Mouse (Mus musculus) CH12.LX (cell line): Measurements from ENCODE around the gene Slc45a1. TPM values are rescaled to one million over a fixed set of nuclear protein-coding genes. Genes with fewer than 3 reads are reported as not detected.

Source experiments
- DNase-seq: peaks from one replicate; pipeline ENCODE4 v3.0.0-alpha.2; 2013; ENCODE audit errors: extremely low read depth
- H3K27ac ChIP-seq: 2 replicates; pipeline ENCODE4 v1.5.1; 2012; ENCODE audit warnings: low read depth, mild to moderate bottlenecking, control low read depth, moderate library complexity; ENCODE audit not compliant: insufficient read depth
- H3K27me3 ChIP-seq: replicated peaks from 2 replicates; pipeline ENCODE3; 2012; ENCODE audit warnings: inconsistent platforms
- H3K36me3 ChIP-seq, 2 experiments: replicated peaks in 1 of 2; 2 replicates each; pipeline versions ENCODE3 to v1.6.1; 2012; ENCODE audit warnings: inconsistent platforms in 1 of 2, low read length in 1 of 2, mild to moderate bottlenecking in 1 of 2, mixed read lengths in 1 of 2, moderate library complexity in 1 of 2; ENCODE audit not compliant: control insufficient read depth in 1 of 2, insufficient read depth in 1 of 2
- H3K4me1 ChIP-seq, 2 experiments: 2 replicates each; pipeline ENCODE4 v1.6.1; 2012; ENCODE audit warnings: inconsistent platforms in 1 of 2, moderate library complexity in 1 of 2; ENCODE audit not compliant: insufficient read depth in 2 of 2, control insufficient read depth in 1 of 2
- H3K4me2 ChIP-seq: 2 replicates; pipeline ENCODE4 v1.6.1; 2012; ENCODE audit warnings: low read depth, mild to moderate bottlenecking, control low read depth; ENCODE audit not compliant: poor library complexity, insufficient read depth, severe bottlenecking
- H3K4me3 ChIP-seq, 3 experiments: fragments of 150-350 bp in 1 of 3; sonication (generic) in 1 of 3; replicated peaks in 1 of 3; 2 replicates each; pipeline versions ENCODE3 to v1.5.1; 2011 to 2012; ENCODE audit warnings: low read depth in 2 of 3, low read length in 2 of 3, mild to moderate bottlenecking in 2 of 3, moderate library complexity in 2 of 3, control low read depth in 1 of 3, improper control_type of control experiment in 1 of 3, inconsistent platforms in 1 of 3, mixed read lengths in 1 of 3; ENCODE audit not compliant: poor library complexity in 1 of 3
- H3K79me2 ChIP-seq: replicated peaks from 2 replicates; pipeline ENCODE4 v1.6.1; 2012; ENCODE audit warnings: mild to moderate bottlenecking, moderate library complexity; ENCODE audit not compliant: control insufficient read depth, poor library complexity, insufficient read depth, severe bottlenecking; ENCODE audit errors: extremely low read depth
- H3K9ac ChIP-seq: 2 replicates; pipeline ENCODE4 v1.6.1; 2012; ENCODE audit warnings: low read depth, mild to moderate bottlenecking, control low read depth, moderate library complexity; ENCODE audit not compliant: insufficient read depth
- H3K9me3 ChIP-seq: replicated peaks from 2 replicates; pipeline ENCODE3; 2012; ENCODE audit warnings: low read length, inconsistent platforms, mixed read lengths
- GABPA ChIP-seq: IDR thresholded peaks from 2 replicates; pipeline ENCODE4 v1.6.1; 2012; ENCODE audit warnings: low read depth, low read length, improper control_type of control experiment, inconsistent platforms; ENCODE audit not compliant: insufficient replicate concordance
- MAZ ChIP-seq: IDR thresholded peaks from 2 replicates; pipeline ENCODE4 v1.6.1; 2012; ENCODE audit warnings: low read depth, mild to moderate bottlenecking, inconsistent platforms, low read length, improper control_type of control experiment, moderate library complexity
- MXI1 ChIP-seq: IDR thresholded peaks from 2 replicates; pipeline ENCODE4 v1.6.1; 2011; ENCODE audit warnings: mild to moderate bottlenecking, low read depth, low read length, improper control_type of control experiment
- PAX5 ChIP-seq: IDR thresholded peaks from 2 replicates; pipeline ENCODE4 v1.6.1; 2012; ENCODE audit warnings: low read length, inconsistent platforms, mixed read lengths
- POLR2A ChIP-seq: IDR thresholded peaks from 2 replicates; pipeline ENCODE4 v1.6.1; 2011; ENCODE audit warnings: low read depth, mild to moderate bottlenecking, improper control_type of control experiment, low read length
- RAD21 ChIP-seq: IDR thresholded peaks from 2 replicates; pipeline ENCODE4 v1.6.1; 2011; ENCODE audit warnings: low read depth, mild to moderate bottlenecking, low read length, improper control_type of control experiment, moderate library complexity
- SIN3A ChIP-seq: IDR thresholded peaks from 2 replicates; pipeline ENCODE4 v1.6.1; 2012; ENCODE audit warnings: low read length, improper control_type of control experiment, inconsistent platforms
- SMC3 ChIP-seq: IDR thresholded peaks from 2 replicates; pipeline ENCODE4 v1.6.1; 2011; ENCODE audit warnings: low read depth, low read length, improper control_type of control experiment
- TCF12 ChIP-seq: IDR thresholded peaks from 2 replicates; pipeline ENCODE4 v1.6.1; 2014; ENCODE audit warnings: low read depth, mild to moderate bottlenecking, inconsistent platforms, low read length, improper control_type of control experiment
- dilution Hi-C: fragments of 300-500 bp; cut with MboI; formaldehyde crosslinking; loops from 2 replicates; pipeline ENCODE4 v1.14.3; 2020; ENCODE audit warnings: low sequenced_read_pairs; ENCODE audit not compliant: extremely low pct_unique_long_range_greater_than_20kb, extremely low pct_ligation_motif_present
- in situ Hi-C: fragments of 300-500 bp; cut with MboI; formaldehyde crosslinking; loops from 3 replicates; pipeline ENCODE4 v1.14.3; 2019; ENCODE audit warnings: low sequenced_read_pairs, low pct_ligation_motif_present, low pct_unique_long_range_greater_than_20kb, mixed read lengths
- polyA plus RNA-seq: library from polyadenylated mRNA; unstranded; fragments of >175 nt; gene quantifications from 2 replicates; pipeline ENCODE4 v1.2.1, GENCODE M21; 2012; ENCODE audit warnings: low read depth; ENCODE audit not compliant: insufficient read length
- total RNA-seq, 2 experiments: library from RNA; depleted of rRNA; stranded (reverse); fragments of 300-350 nt in 1 of 2; fragments of >200 nt in 1 of 2; gene quantifications; 2 replicates each; pipeline ENCODE4 v1.2.3; 2012 to 2014

Slc45a1 gene
- total and polyA plus RNA-seq, 3 experiments, result not detected

DNA sequence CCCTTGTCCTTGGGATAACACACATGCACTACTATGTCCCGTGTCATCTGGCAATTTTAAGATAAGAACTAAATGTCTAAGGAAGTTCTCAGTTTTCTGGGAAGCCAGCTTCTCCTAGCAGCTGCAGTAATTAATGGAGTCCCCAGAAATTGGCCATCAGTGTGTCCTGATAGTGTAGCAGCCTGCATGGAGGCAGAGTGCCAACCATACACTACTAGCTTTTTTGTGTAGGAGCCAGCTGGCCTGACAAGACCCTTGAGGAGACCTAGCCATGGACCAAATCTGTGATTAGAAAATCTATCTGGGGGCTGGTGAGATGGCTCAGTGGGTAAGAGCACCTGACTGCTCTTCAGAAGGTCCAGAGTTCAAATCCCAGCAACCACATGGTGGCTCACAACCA, 53.3 kb downstream of the Slc45a1 start:
- Histone ChIP-seq H3K9me3 (no peaks in the 10 kb centered on the region), H3K79me2 (no peaks in the 10 kb centered on the region), H3K9ac (no peak overlapping the region), H3K36me3 (peaks cover 0 to 49% of the 10 kb centered on the region in 2 experiments), H3K27me3 (no peaks in the 10 kb centered on the region), H3K4me2 (no peak overlapping the region), H3K27ac (no peak overlapping the region), H3K4me1 (peaks cover 0 to 21% of the 10 kb centered on the region in 2 experiments; a peak in 2 of 4 replicates), H3K4me3 (no peak overlapping the region)
- DNase-seq, result no peak
- dilution Hi-C loops (no loop called here), in situ Hi-C loops (no loop called here)
- TF ChIP-seq SIN3A, result no peak
- TF ChIP-seq POLR2A, result no peak
- no peak for TF ChIP-seq MAZ
- no peak for TF ChIP-seq GABPA
- TF ChIP-seq MXI1, result no peak
- TF ChIP-seq SMC3, result no peak
- TF ChIP-seq TCF12, result no peak
- TF ChIP-seq RAD21, result no peak

DNA sequence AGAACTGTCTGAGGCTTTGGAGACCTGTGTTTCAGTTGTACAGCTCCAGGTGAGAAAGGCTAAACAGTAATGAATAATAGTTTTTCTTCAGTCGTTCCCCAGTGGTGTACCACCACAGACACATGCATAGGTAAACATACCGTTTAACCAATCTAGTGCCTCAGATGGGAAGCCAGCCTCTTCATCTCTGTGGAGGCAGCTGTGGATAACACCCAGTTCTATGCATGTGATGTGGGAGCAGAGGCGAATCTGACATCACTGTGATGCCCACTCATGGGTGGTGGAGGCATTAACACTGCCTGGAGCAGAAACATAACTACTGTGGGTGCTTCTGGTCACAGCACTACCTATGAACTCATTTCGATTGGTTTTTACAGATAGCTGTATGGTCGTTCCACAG, 56.0 kb downstream of the Slc45a1 start:
- no peak for DNase-seq
- TF ChIP-seq PAX5, result no peak
- Histone ChIP-seq H3K9me3 (no peaks in the 10 kb centered on the region), H3K36me3 (peaks cover 0 to 56% of the 10 kb centered on the region in 2 experiments), H3K27me3 (no peaks in the 10 kb centered on the region), H3K27ac (no peak overlapping the region), H3K4me3 (no peak overlapping the region), H3K4me2 (no peak overlapping the region), H3K4me1 (peaks cover 0 to 32% of the 10 kb centered on the region in 2 experiments; a peak in 2 of 4 replicates), H3K9ac (no peak overlapping the region), H3K79me2 (no peaks in the 10 kb centered on the region; the same call in 1 of the 2 replicates)
- dilution Hi-C loops, result no loop called here
- in situ Hi-C loops, result no loop called here

DNA sequence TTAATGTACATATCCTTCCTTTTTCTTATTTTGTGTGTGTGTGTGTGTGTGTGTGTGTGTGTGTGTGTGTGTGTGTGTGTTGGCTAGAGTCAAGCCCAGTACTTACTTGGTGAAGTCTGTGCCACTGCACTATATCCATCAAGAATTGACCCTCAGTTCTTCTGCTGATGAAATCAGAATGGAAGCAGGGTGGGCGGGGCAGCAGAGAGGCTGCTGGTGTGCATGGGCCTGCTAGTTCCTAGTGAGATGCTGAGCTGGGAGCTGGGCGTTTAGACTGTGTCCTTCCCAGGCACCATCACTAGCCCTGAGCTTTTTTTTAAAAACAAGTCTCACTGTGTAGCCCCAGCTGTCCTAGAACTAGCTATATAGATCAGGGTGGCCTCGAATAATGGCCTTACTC, 56.9 kb downstream of the Slc45a1 start:
- Histone ChIP-seq H3K4me3 (no peak overlapping the region), H3K4me2 (no peak overlapping the region), H3K27ac (no peak overlapping the region), H3K9ac (no peak overlapping the region), H3K27me3 (no peaks in the 10 kb centered on the region), H3K79me2 (no peaks in the 10 kb centered on the region; the same call in 1 of the 2 replicates), H3K9me3 (no peaks in the 10 kb centered on the region), H3K4me1 (peaks cover 0 to 40% of the 10 kb centered on the region in 2 experiments; a peak in 2 of 4 replicates), H3K36me3 (peaks cover 0 to 55% of the 10 kb centered on the region in 2 experiments)
- no peak for TF ChIP-seq TCF12
- no peak for DNase-seq
- dilution Hi-C loops, result no loop called here
- in situ Hi-C loops, result no loop called here
